Mouse (Mus musculus) midbrain, embryonic 14.5 days (tissue): ENCODE data around the gene Gse1. TPM values are rescaled to one million over a fixed set of nuclear protein-coding genes. Genes with fewer than 3 reads are reported as not detected.

ENCODE experiments used
- ATAC-seq: fragments of 200-750 bp; cut with Nextera tagmentation; 2 replicates; pipeline ENCODE4 v1.8.0; 2017; ENCODE audit warnings: moderate number of reproducible peaks, moderate library complexity; ENCODE audit not compliant: low FRiP score, low TSS enrichment
- DNase-seq: peaks from one replicate; pipeline ENCODE4 v3.0.0-alpha.2; 2015
- H3K27ac ChIP-seq: fragments of 300-500 bp; sonication (generic); replicated peaks from 2 replicates; pipeline ENCODE4 v1.5.1; 2014; ENCODE audit warnings: mild to moderate bottlenecking, low read depth, low read length, moderate library complexity
- H3K27me3 ChIP-seq: fragments of 300-500 bp; sonication (generic); 2 replicates; pipeline ENCODE4 v1.6.1; 2014; ENCODE audit warnings: low read length, control low read depth, mixed read lengths; ENCODE audit not compliant: control insufficient read depth, insufficient read depth
- H3K36me3 ChIP-seq: fragments of 300-500 bp; sonication (generic); 2 replicates; pipeline ENCODE4 v1.6.1; 2014; ENCODE audit warnings: low read length, control low read depth; ENCODE audit not compliant: control insufficient read depth, insufficient read depth
- H3K4me1 ChIP-seq: fragments of 300-500 bp; sonication (generic); 2 replicates; pipeline ENCODE4 v1.6.1; 2014; ENCODE audit warnings: mild to moderate bottlenecking, antibody characterized with exemption, low read length, control low read depth; ENCODE audit not compliant: control insufficient read depth, insufficient read depth
- H3K4me2 ChIP-seq: fragments of 300-500 bp; sonication (generic); 2 replicates; pipeline ENCODE4 v1.6.1; 2014; ENCODE audit warnings: mild to moderate bottlenecking, low read length, moderate library complexity
- H3K4me3 ChIP-seq: fragments of 300-500 bp; sonication (generic); replicated peaks from 2 replicates; pipeline ENCODE4 v1.5.1; 2014; ENCODE audit warnings: low read depth, low read length
- H3K9ac ChIP-seq: fragments of 300-500 bp; sonication (generic); replicated peaks from 2 replicates; pipeline ENCODE4 v1.6.1; 2014; ENCODE audit warnings: mild to moderate bottlenecking, low read length, moderate library complexity
- H3K9me3 ChIP-seq: fragments of 300-500 bp; sonication (generic); 2 replicates; pipeline ENCODE4 v1.6.1; 2016; ENCODE audit warnings: low read length, control low read depth, mixed read lengths; ENCODE audit not compliant: control insufficient read depth
- WGBS: fragments of 180-500 bp; shearing (Covaris S2); extraction: QIAGEN DNeasy Blood & Tissue Kit; methylation state at CpG from one replicate; pipeline ENCODE4 v1.1.7; 2014; 5-methylcytosine and 5-hydroxymethylcytosine counted together
- polyA plus RNA-seq: library from polyadenylated mRNA; unstranded; fragments of >200 nt; fragmentation: Nextera tagmentation; extraction: Ambion mirVana; gene quantifications from 2 replicates; pipeline ENCODE4 v1.2.1, GENCODE M21; 2014

The Gse1 gene
- polyA plus RNA-seq, 1 experiment from 2014 or later = 28.6 TPM

GRCm38 (mm10) chr8:120475462-120476201, 247.4 kb downstream of the Gse1 start:
- DNase-seq (no peak), ATAC-seq (no peak)
- Histone ChIP-seq H3K9ac (no peak overlapping the region), H3K27me3 (no peaks in the 10 kb centered on the region), H3K4me2 (no peak overlapping the region), H3K4me3 (no peak overlapping the region), H3K9me3 (no peaks in the 10 kb centered on the region), H3K27ac (peak overlapping the region; percentile 84; the same call in 1 of the 2 replicates), H3K36me3 (no peaks in the 10 kb centered on the region), H3K4me1 (peaks cover 62% of the 10 kb centered on the region)
- 62% methylated on average over 10 of the region's 10 CpGs for WGBS

- peak; percentile 72 for DNase-seq
- peaks cover 51% of the 10 kb centered on the region for H3K4me1 ChIP-seq
These were observed 248.7 kb downstream of the Gse1 start for GRCm38 (mm10) chr8:120476711-120477575.

GRCm38 (mm10) chr8:120478754-120479153, 250.5 kb downstream of the Gse1 start:
- H3K4me1 ChIP-seq = peaks cover 37% of the 10 kb centered on the region
- 0 out of 2 replicates have a peak overlapping the region, but pooled peaks have one; percentile 10 for H3K27ac ChIP-seq
- DNase-seq = no peak
- H3K36me3 ChIP-seq = no peaks in the 10 kb centered on the region
- no peaks in the 10 kb centered on the region for H3K9me3 ChIP-seq
- H3K4me2 ChIP-seq = no peak overlapping the region
- WGBS = 92% methylated on average over 11 of the region's 11 CpGs
- H3K9ac ChIP-seq = no peak overlapping the region
- H3K27me3 ChIP-seq = no peaks in the 10 kb centered on the region
- ATAC-seq = no peak
- no peak overlapping the region for H3K4me3 ChIP-seq

More at GRCm38 (mm10) chr8:120476711-120477575, 248.7 kb downstream of the Gse1 start:
- Histone ChIP-seq H3K9me3 (no peaks in the 10 kb centered on the region), H3K9ac (peak overlapping the region; percentile 34; the same call in 1 of the 2 replicates), H3K36me3 (no peaks in the 10 kb centered on the region), H3K4me3 (no peak overlapping the region), H3K4me2 (no peak overlapping the region), H3K27ac (peak overlapping the region; percentile 84), H3K27me3 (no peaks in the 10 kb centered on the region)
- ATAC-seq = peak; percentile 19; the same call in 1 of the 2 replicates
- 21% methylated on average over 25 of the region's 25 CpGs for WGBS

GRCm38 (mm10) chr8:120479691-120480090, 251.4 kb downstream of the Gse1 start:
- no peak overlapping the region for H3K27ac ChIP-seq
- DNase-seq (no peak), ATAC-seq (no peak)
- 92% methylated on average over 4 of the region's 4 CpGs for WGBS
- no peak overlapping the region for H3K4me3 ChIP-seq
- H3K9me3 ChIP-seq = no peaks in the 10 kb centered on the region
- no peak overlapping the region for H3K9ac ChIP-seq
- no peaks in the 10 kb centered on the region for H3K36me3 ChIP-seq
- H3K4me2 ChIP-seq = no peak overlapping the region
- H3K27me3 ChIP-seq = no peaks in the 10 kb centered on the region
- H3K4me1 ChIP-seq = peaks cover 38% of the 10 kb centered on the region

- Histone ChIP-seq H3K4me2 (no peak overlapping the region), H3K9me3 (no peaks in the 10 kb centered on the region), H3K27ac (no peak overlapping the region), H3K36me3 (no peaks in the 10 kb centered on the region), H3K9ac (no peak overlapping the region), H3K4me3 (no peak overlapping the region), H3K27me3 (no peaks in the 10 kb centered on the region), H3K4me1 (peaks cover 37% of the 10 kb centered on the region)
- 82% methylated on average over 9 of the region's 9 CpGs for WGBS
- ATAC-seq (no peak), DNase-seq (no peak)
These were observed 253.9 kb downstream of the Gse1 start for GRCm38 (mm10) chr8:120482015-120482689.

- H3K9ac ChIP-seq = no peak overlapping the region; the same call in 1 of the 2 replicates
- DNase-seq = no peak
These were observed 256.2 kb downstream of the Gse1 start for GRCm38 (mm10) chr8:120484460-120484859.

GRCm38 (mm10) chr8:120485116-120485515, 256.9 kb downstream of the Gse1 start:
- Histone ChIP-seq H3K4me3 (no peak overlapping the region), H3K4me2 (no peak overlapping the region; the same call in 1 of the 2 replicates), H3K9me3 (no peaks in the 10 kb centered on the region), H3K27ac (peak overlapping the region; percentile 60; the same call in 1 of the 2 replicates), H3K4me1 (peaks cover 34% of the 10 kb centered on the region), H3K36me3 (no peaks in the 10 kb centered on the region), H3K9ac (no peak overlapping the region; the same call in 1 of the 2 replicates), H3K27me3 (no peaks in the 10 kb centered on the region)
- 36% methylated on average over 6 of the region's 6 CpGs for WGBS
- ATAC-seq = no peak
- no peak for DNase-seq

More at GRCm38 (mm10) chr8:120484460-120484859, 256.2 kb downstream of the Gse1 start:
- no peaks in the 10 kb centered on the region for H3K36me3 ChIP-seq
- peak overlapping the region; percentile 60 for H3K27ac ChIP-seq
- WGBS = 37% methylated on average over 6 of the region's 6 CpGs
- no peak overlapping the region for H3K4me3 ChIP-seq
- no peaks in the 10 kb centered on the region for H3K9me3 ChIP-seq
- no peak for ATAC-seq
- peaks cover 31% of the 10 kb centered on the region for H3K4me1 ChIP-seq
- no peaks in the 10 kb centered on the region for H3K27me3 ChIP-seq
- no peak overlapping the region; the same call in 1 of the 2 replicates for H3K4me2 ChIP-seq
